Mouse (Mus musculus): Measurements from ENCODE around the gene Wfs1.

DNA sequence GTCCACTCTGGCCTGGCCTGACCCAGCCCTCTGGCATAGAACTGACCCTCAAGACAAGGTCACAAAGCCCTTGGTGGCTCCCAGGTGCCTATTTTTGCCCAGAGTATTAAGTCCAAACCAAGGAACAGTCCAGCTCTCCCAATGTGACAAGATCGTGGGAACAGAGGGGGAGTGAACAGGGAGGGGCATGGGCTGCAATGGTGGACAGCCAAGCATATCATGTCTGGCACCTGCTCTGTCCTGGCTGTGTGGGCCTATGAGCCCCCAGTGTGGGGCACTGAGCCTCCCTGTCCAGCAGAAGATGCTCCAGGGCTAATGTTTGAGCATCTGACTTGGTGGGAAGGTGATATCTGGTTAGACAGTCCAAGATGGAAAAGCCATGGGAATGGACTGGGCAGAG lies 2.4 kb downstream of the Wfs1 start:
- TF ChIP-seq MAFK (IDR thresholded peaks at IDR 0.05; ENCODE audit: insufficient read depth, low read depth, low read length) (no peak), CHD2 (IDR thresholded peaks at IDR 0.05; ENCODE audit: low read depth, low read length) (no peak), ZC3H11A (IDR thresholded peaks at IDR 0.05; ENCODE audit: borderline replicate concordance, low read depth, low read length) (no peak)
